Mouse (Mus musculus) C2C12 (cell line): Measurements from ENCODE around the gene Cfap99. TPM values are rescaled to one million over a fixed set of nuclear protein-coding genes. Genes with fewer than 3 reads are reported as not detected.

ENCODE experiments used
- H3K27me3 ChIP-seq: one replicate; pipeline ENCODE4 v1.6.1; 2011; ENCODE audit not compliant: control insufficient read depth, insufficient read depth, insufficient read length
- H3K36me3 ChIP-seq: one replicate; pipeline ENCODE4 v1.6.1; 2011; ENCODE audit not compliant: control insufficient read depth, insufficient read depth
- H3K4me3 ChIP-seq: one replicate; pipeline ENCODE4 v1.5.1; 2011; ENCODE audit warnings: mild to moderate bottlenecking, control low read depth; ENCODE audit not compliant: poor library complexity, insufficient read depth, severe bottlenecking
- H3K79me2 ChIP-seq: one replicate; pipeline ENCODE4 v1.6.1; 2011; ENCODE audit not compliant: control insufficient read depth, insufficient read depth
- H3K79me3 ChIP-seq: one replicate; pipeline ENCODE4 v1.6.1; 2011; ENCODE audit warnings: low read depth, control low read depth
- H3ac ChIP-seq: one replicate; pipeline ENCODE3; 2011; ENCODE audit warnings: low read depth; ENCODE audit not compliant: control insufficient read depth, insufficient read length
- CEBPB ChIP-seq: IDR thresholded peaks from one replicate; pipeline ENCODE4 v1.6.1; 2011; ENCODE audit warnings: low read depth, mild to moderate bottlenecking, control low read depth, moderate library complexity
- CTCF ChIP-seq: IDR thresholded peaks from one replicate; pipeline ENCODE4 v1.5.1; 2011; ENCODE audit not compliant: control insufficient read depth, insufficient read depth, insufficient read length
- FOSL1 ChIP-seq: IDR thresholded peaks from one replicate; pipeline ENCODE4 v1.8.0; 2011; ENCODE audit warnings: mild to moderate bottlenecking, low read length; ENCODE audit not compliant: poor library complexity, insufficient read depth, severe bottlenecking
- MAX ChIP-seq: IDR thresholded peaks from one replicate; pipeline ENCODE4 v1.6.1; 2011; ENCODE audit warnings: mild to moderate bottlenecking, control low read depth
- MYOD1 ChIP-seq: IDR thresholded peaks from one replicate; pipeline ENCODE4 v1.6.1; 2011; ENCODE audit warnings: low read depth; ENCODE audit not compliant: control insufficient read depth, insufficient read length
- MYOG ChIP-seq: IDR thresholded peaks from one replicate; pipeline ENCODE4 v1.6.1; 2011; ENCODE audit not compliant: control insufficient read depth, insufficient read length; ENCODE audit errors: extremely low read depth
- USF1 ChIP-seq: IDR thresholded peaks from one replicate; pipeline ENCODE4 v1.6.1; 2011; ENCODE audit warnings: low read depth, mild to moderate bottlenecking, control low read depth, moderate library complexity
- polyA plus RNA-seq: library from polyadenylated mRNA; unstranded; fragments of >200 nt; fragmentation: generic; extraction: Trizol; gene quantifications from one replicate; pipeline ENCODE4 v1.2.1, GENCODE M21; 2012; ENCODE audit warnings: missing spikeins

The Cfap99 gene
- polyA plus RNA-seq, 1 experiment, result not detected

DNA sequence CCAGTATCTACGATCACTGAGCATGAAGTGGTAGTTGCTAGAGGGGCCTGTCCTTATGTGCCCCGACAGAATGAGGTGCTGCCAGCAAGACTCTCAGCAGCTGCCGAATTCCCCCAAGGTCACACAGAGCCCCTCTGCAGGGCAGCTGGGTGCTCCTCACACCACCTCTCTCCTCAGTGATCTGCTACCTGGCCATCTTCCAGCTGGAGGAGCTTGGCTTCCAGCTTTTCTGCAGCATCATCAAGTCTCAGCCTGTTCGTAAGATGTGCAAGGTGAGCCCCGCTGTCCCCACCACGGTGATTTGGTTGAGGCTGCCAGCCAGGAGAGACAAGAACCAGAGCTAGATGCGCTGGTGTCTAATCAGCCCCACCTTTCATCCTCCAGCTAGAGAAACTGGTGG lies 14.0 kb downstream of the Cfap99 start:
- Histone ChIP-seq H3K36me3 (no peaks in the 10 kb centered on the region), H3ac (no peak overlapping the region), H3K4me3 (no peak overlapping the region), H3K79me2 (no peaks in the 10 kb centered on the region), H3K79me3 (no peaks in the 10 kb centered on the region), H3K27me3 (peaks cover 92% of the 10 kb centered on the region)
- no peak for TF ChIP-seq FOSL1
- TF ChIP-seq MYOD1, result no peak
- TF ChIP-seq CEBPB, result no peak

GRCm38 (mm10) chr5:34309016-34309415 lies 20.6 kb downstream of the Cfap99 start:
- H3K79me2 ChIP-seq, result no peaks in the 10 kb centered on the region
- no peak overlapping the region for H3K4me3 ChIP-seq
- H3ac ChIP-seq, result no peak overlapping the region
- no peak for TF ChIP-seq CTCF
- TF ChIP-seq MYOG, result no peak
- TF ChIP-seq MAX, result no peak
- TF ChIP-seq FOSL1, result no peak
- no peak for TF ChIP-seq USF1
- TF ChIP-seq CEBPB, result no peak
- no peak for TF ChIP-seq MYOD1
- no peaks in the 10 kb centered on the region for H3K36me3 ChIP-seq
- H3K27me3 ChIP-seq, result peaks cover 68% of the 10 kb centered on the region
- H3K79me3 ChIP-seq, result no peaks in the 10 kb centered on the region

DNA sequence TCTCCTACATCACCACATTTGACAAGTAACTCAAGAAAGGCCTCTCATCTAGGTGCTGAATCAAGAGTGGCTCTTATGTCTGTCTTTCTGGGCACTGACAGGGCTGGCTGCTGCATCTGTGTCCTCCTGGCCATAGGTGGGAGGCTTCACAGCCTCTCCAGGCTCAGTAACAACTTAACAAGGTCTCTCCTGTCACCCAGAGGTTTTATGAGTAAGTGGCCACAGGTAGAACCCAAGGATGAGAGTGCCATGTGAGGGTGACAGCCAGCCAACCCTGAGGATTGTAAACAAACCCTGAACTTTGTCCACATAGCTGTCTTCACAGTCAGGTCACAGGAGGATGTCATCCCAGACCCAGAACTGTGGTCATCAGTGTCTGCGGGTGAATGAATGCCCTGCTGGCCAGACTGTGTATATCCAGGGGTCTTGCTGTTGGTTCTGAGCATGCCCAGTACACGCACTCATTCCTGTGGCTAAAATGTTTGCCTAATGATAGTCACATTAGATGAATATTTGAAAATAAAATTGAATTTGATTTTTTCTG lies 31.2 kb downstream of the Cfap99 start:
- H3K79me2 ChIP-seq, result no peaks in the 10 kb centered on the region
- no peaks in the 10 kb centered on the region for H3K36me3 ChIP-seq
- TF ChIP-seq MYOD1 (no peak), USF1 (no peak), FOSL1 (no peak), CEBPB (no peak), CTCF (no peak), MYOG (no peak), MAX (no peak)

DNA sequence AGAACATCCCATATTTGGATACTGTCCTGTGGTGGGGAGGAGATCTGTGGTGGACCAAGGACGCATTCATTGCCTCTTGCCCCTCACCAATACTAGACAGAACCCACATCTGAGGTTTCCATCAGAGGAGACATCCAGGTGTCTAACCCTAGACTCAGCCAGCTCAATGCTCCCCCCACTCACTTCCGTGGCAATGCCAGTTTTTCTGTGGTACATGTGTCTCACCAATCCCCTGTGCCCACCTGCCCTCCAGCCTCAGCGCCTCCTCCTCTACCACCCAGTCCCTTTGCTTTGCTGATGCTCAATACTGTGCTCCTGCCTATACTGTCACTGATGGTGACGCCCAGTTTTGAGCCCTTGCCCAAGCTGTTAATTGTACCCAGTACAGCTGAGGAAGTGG lies 32.8 kb downstream of the Cfap99 start:
- Histone ChIP-seq H3K4me3 (no peak overlapping the region), H3K79me2 (no peaks in the 10 kb centered on the region), H3K79me3 (no peaks in the 10 kb centered on the region), H3K36me3 (no peaks in the 10 kb centered on the region), H3ac (no peak overlapping the region), H3K27me3 (peaks cover 9% of the 10 kb centered on the region)
- TF ChIP-seq MAX (no peak), CTCF (no peak)

More for the DNA sequence above, 31.2 kb downstream of the Cfap99 start:
- Histone ChIP-seq H3K79me3 (no peaks in the 10 kb centered on the region), H3ac (no peak overlapping the region), H3K27me3 (peaks cover 9% of the 10 kb centered on the region), H3K4me3 (no peak overlapping the region)

DNA sequence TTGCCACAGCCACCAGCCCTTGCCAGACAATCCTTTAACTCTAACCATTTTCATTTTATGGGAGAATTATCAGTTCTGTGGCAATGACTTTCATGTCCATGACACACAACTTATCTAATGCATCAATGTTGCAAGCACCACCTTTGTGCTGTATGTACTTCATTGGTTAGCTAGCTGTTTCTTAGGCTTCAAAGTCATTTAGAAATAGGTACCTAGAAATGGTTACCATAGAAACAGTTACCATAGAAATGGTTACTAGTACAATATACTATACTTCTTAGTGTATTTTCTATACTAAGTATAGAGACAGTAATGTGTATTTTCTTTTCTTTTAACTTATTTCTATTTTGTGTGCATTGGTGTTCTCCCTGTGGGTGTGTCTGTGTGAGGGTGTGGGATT lies 36.9 kb downstream of the Cfap99 start:
- H3K79me2 ChIP-seq, result no peaks in the 10 kb centered on the region
- H3ac ChIP-seq, result no peak overlapping the region
- H3K4me3 ChIP-seq, result no peak overlapping the region
- H3K36me3 ChIP-seq, result no peaks in the 10 kb centered on the region
- TF ChIP-seq MYOG, result no peak
- TF ChIP-seq USF1, result no peak
- TF ChIP-seq MAX, result no peak
- TF ChIP-seq CEBPB, result no peak
- TF ChIP-seq CTCF, result no peak
- TF ChIP-seq FOSL1, result no peak
- TF ChIP-seq MYOD1, result no peak
- no peaks in the 10 kb centered on the region for H3K79me3 ChIP-seq
- peaks cover 9% of the 10 kb centered on the region for H3K27me3 ChIP-seq

- Histone ChIP-seq H3K79me2 (no peaks in the 10 kb centered on the region), H3K36me3 (no peaks in the 10 kb centered on the region), H3K27me3 (peaks cover 7% of the 10 kb centered on the region), H3K79me3 (no peaks in the 10 kb centered on the region), H3K4me3 (no peak overlapping the region), H3ac (no peak overlapping the region)
- TF ChIP-seq CTCF (no peak), CEBPB (peak; percentile 65)
Observed at GRCm38 (mm10) chr5:34326249-34326691, 37.9 kb downstream of the Cfap99 start.
